Mouse (Mus musculus): ENCODE data around the gene Hoxb5. TPM values are rescaled to one million over a fixed set of nuclear protein-coding genes. Genes with fewer than 3 reads are reported as not detected.

Gene Hoxb5
- total RNA-seq, 2 experiments from 2014 or later = 0.10 to 0.14 TPM

- intact Hi-C loops (cut with DNase I) = no loop called here
- DNase-seq (ENCODE audit: low spot score) = no peak
These were observed 5.0 kb upstream of the Hoxb5 start for GRCm38 (mm10) chr11:96297968-96298635.

DNA sequence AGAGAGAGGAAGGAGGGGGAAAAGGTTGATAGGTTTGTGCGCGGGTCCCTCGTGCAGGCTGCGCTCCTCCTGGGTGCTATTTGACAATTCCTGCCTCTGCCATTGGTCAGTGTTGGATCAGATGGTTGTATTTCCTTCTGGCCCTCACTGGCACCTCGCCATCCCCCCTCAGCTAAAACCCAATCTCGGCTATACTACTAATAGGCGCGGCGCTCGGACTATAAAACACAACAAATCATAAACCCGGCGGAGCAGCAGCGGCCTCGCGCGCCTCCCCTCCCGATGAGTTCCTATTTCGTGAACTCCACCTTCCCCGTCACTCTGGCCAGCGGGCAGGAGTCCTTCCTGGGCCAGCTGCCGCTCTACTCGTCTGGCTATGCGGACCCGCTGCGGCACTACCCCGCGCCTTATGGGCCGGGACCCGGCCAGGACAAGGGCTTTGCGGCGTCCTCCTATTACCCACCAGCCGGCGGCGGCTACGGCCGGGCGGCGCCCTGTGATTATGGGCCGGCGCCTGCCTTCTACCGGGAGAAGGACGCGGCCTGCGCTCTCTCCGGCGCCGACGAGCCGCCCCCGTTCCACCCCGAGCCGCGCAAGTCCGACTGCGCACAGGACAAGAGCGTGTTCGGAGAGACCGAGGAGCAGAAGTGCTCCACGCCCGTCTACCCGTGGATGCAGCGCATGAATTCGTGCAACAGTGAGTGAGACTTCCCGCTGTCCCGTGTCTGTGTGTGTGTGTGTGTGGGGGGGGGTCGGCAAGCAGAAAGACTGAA, 4.1 kb upstream of the Hoxb5 start:
- intact Hi-C loops (cut with DNase I) = no loop called here
- DNase-seq (ENCODE audit: low spot score) = no peak

DNA sequence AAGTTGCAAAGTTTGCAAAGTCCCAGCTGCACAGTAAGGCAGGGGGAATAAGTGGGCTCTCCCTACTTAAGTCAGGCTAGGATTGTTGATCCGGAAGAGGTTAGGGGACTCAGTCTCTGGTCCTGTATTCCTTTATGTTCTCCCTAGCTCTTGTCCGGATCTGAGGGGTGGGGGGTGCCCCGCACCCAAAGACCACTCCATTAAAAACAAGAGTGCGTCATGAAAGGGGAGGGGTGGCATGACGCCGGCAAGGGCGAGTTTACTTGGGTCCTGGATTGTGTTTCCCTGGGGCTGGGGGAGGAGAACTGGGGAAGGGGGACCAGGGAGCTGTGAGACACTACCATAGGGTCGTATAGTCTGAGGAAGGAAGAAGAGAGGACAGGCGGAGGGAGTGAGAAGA, 3.4 kb upstream of the Hoxb5 start:
- intact Hi-C loops (cut with DNase I) = loop anchor here (5.0 kb wide), 2 partner anchors 238 to 253 kb away; no protein-coding TSS in a partner anchor
- DNase-seq (ENCODE audit: low spot score) = no peak

DNA sequence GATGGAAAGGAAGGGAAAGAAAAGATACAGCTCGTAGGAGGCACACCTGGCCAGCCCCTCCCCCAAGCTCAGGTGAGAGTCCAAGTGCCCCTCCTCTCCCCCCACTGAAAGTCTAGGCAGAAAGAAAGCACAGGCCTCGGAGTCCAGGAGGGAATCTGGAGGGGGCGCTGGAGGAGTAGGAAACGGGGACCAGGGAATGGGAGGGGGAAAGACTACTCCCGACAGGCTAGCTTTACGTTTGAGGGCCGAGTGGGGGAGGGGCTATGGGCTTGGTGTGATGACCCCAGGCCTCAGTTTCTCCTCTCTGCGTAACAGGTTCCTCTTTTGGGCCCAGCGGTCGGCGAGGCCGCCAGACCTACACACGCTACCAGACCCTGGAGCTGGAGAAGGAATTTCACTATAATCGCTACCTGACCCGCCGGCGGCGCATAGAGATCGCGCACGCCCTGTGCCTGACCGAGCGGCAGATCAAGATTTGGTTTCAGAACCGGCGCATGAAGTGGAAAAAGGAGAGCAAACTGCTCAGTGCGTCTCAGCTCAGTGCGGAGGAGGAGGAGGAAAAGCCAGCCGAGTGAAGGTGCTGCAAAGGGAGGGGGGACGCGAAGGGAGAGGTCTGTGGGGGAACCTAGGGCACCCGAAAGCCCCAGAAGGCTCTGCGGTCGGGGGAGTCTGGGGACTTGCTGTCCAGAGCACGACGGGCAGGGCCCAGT, 2.6 kb upstream of the Hoxb5 start:
- intact Hi-C loops (cut with DNase I) = loop anchor here (5.0 kb wide), 2 partner anchors 237 to 252 kb away; no protein-coding TSS in a partner anchor
- no peak for DNase-seq (ENCODE audit: low spot score)

GRCm38 (mm10) chr11:96301064-96301431, 2.1 kb upstream of the Hoxb5 start:
- intact Hi-C loops (cut with DNase I) = loop anchor here (5.0 kb wide), 2 partner anchors 236 to 251 kb away; no protein-coding TSS in a partner anchor
- no peak for DNase-seq (ENCODE audit: low spot score)

DNA sequence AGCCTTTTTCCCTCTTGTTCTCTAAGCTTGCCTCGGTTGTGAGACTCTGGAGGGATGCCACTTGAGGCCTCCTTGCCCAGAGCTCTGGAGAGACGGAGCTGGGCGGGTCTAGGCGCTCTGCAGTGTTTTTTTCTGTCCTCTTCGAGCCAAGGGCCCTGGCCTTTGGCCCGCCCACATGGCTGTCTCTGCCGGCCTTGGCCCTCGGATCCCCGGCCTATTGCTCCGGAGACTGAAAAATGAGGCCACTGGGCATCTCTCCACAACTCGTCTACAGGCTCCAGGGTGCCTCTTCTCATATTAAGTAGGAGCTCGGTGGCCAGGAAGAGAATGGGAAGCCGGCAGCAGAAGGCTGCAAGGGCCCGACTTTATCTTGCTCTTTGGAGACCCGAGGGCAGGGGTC, 1.3 kb upstream of the Hoxb5 start:
- no peak for DNase-seq (ENCODE audit: low spot score)
- intact Hi-C loops (cut with DNase I) = loop anchor here (2.0 to 5.0 kb wide), 3 partner anchors 105 to 250 kb away; no protein-coding TSS in a partner anchor

DNA sequence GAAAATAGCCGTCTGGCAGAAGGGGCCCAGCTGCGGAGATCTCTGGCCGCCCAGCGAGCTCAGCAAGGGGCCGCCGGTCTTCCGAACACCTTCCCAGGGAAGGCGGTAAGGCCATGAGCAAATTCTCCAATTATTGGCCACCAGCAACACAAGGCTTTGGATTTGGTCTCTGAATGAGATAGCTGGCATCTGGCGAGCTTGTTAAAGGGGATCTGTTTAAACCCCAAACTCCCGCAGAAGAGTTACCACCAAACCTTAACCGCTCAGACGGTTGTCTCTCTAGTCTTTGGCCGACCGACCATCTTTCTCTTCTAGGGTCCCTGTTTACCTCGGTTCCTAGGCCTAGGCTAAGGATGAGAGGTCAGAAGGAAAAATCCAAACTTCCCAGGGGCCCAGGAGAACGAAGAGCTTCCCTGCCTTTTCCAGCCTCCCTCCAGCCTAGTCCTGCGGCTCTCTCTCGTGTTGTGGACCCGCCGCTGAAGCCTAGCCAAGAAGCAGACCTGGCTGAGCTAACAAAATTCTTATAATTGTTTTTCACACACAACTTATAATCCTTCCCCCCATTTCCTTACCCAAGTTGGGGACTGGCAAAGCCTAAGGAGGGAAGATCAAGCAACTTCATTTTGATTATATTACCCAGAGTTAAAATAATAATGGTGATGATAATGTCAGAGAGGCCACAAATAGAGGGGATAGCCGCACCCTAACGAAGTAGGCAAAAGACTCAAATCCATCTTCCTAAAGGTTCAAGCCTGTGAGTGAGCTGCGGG, 570 bp upstream of the Hoxb5 start:
- no peak for DNase-seq (ENCODE audit: low spot score)
- intact Hi-C loops (cut with DNase I) = loop anchor here (2.0 to 5.0 kb wide), 3 partner anchors 104 to 250 kb away; no protein-coding TSS in a partner anchor

DNA sequence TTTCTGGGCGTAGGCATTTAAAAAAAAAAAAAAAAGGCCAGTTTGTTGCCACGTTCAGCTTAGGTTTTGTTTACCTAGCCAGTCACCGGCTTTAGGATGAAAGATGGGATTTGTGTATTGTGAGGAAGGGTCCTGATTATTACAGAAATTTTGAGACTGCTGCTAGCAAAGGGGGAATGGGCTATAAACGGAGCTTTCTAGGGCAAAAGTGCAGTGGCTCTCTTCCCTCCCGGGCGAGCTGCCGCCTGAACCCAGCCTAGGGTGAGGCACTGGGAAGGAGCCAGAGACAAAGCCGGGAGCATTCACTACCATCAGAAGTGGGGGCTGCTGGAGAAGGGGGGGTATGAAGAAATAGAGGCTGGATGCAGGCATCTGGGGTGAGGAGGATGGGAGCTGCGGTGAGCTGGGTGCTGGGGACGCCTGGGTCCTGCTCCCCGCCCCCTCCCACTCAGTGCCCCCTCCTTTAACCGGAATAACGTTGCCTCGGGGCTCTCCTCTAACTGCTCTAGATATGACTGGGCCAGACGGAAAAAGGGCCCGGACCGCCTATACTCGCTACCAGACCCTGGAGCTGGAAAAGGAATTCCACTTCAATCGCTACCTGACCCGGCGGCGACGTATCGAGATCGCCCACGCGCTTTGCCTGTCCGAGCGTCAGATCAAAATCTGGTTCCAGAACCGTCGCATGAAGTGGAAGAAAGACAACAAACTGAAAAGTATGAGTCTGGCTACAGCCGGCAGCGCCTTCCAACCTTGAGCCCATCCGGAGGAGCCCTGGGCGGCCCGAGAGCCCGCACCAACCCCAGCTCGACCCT, 1.5 kb downstream of the Hoxb5 start:
- no peak for DNase-seq (ENCODE audit: low spot score)
- intact Hi-C loops (cut with DNase I) = loop anchor here (5.0 kb wide), 2 partner anchors 233 to 248 kb away; no protein-coding TSS in a partner anchor

GRCm38 (mm10) chr11:96305505-96306182, 2.5 kb downstream of the Hoxb5 start:
- intact Hi-C loops (cut with DNase I) = no loop called here
- DNase-seq (ENCODE audit: low spot score) = no peak

- intact Hi-C loops (cut with DNase I) = no loop called here
- DNase-seq (ENCODE audit: low spot score) = no peak
These were observed 3.2 kb downstream of the Hoxb5 start for GRCm38 (mm10) chr11:96306183-96306907.

DNA sequence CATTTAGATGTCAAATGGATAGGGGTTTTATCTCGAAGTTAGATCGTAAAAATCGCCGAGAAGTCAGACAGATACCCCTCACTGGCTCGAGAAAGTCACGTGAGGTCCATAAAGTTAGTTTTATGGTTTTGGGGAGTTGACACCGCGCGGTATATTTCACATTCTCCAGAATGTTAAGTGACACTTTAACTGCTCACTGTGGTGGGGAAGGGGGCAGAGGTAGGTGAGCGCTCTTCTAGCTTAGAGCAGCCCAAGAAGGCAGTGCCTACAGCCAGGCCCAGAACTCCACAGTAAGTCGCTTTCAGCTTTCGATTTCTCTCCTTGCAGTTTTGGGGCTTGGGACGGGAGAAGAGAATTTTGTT, 3.8 kb downstream of the Hoxb5 start:
- no peak for DNase-seq (ENCODE audit: low spot score)
- intact Hi-C loops (cut with DNase I) = no loop called here

DNA sequence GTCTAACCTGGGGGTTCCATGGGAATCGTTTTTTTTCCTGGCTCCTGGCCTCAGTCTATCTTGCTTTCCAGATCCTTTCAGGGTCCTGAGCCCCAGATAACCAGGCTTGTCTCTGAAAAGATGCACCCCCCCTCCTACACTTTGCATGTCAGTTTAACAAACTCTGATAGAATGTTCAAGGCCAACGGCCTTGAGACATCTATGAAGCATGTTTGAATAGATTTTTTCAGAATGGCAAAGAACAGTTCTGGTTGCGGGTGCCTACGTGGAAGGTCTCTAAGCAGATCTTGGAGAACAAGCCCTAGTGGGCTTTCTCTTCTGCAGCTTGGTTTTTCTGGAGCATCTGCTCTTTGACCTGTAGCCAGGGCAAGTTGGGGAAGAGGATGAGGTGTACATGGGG, 5.6 kb downstream of the Hoxb5 start:
- DNase-seq (ENCODE audit: low spot score) = no peak
- intact Hi-C loops (cut with DNase I) = no loop called here

- intact Hi-C loops (cut with DNase I) = no loop called here
- DNase-seq (ENCODE audit: low spot score) = no peak
These were observed 6.2 kb downstream of the Hoxb5 start for GRCm38 (mm10) chr11:96309288-96309687.

GRCm38 (mm10) chr11:96310183-96310938, 7.2 kb downstream of the Hoxb5 start:
- intact Hi-C loops (cut with DNase I) = no loop called here
- no peak for DNase-seq (ENCODE audit: low spot score)

GRCm38 (mm10) chr11:96311097-96311496, 8.0 kb downstream of the Hoxb5 start:
- DNase-seq (ENCODE audit: low spot score) = no peak
- intact Hi-C loops (cut with DNase I) = no loop called here

GRCm38 (mm10) chr11:96311520-96312417, 8.6 kb downstream of the Hoxb5 start:
- no peak for DNase-seq (ENCODE audit: low spot score)
- intact Hi-C loops (cut with DNase I) = no loop called here
